Mouse (Mus musculus) cerebellum, adult 9-11 months (tissue): ENCODE results near the gene Mamld1.
A peak's percentile ranks its signal among the peaks of the same experiment; 100 is the strongest.
"Not testable (repeated sequence)": the region's sequence is repeated elsewhere in the genome, so short reads cannot be mapped to it uniquely, and the experiment has no call there.

Source experiments
- DNase-seq: peaks from one replicate; pipeline ENCODE4 v3.0.0; 2022

Gene Mamld1

GRCm38 (mm10) chrX:71049864-71050576 is at the start of gene Mamld1:
Gene Mamld1, plus strand, starts transcription at chrX:71050256.
- DNase-seq = peak; percentile 88

GRCm38 (mm10) chrX:71024718-71025117 is 25.3 kb upstream of the Mamld1 start:
- DNase-seq = peak; percentile 50

GRCm38 (mm10) chrX:71028007-71028406 is 22.0 kb upstream of the Mamld1 start:
- no peak for DNase-seq

- not testable (repeated sequence) for DNase-seq
These were observed 21.1 kb upstream of the Mamld1 start for GRCm38 (mm10) chrX:71028976-71029375.

GRCm38 (mm10) chrX:71050677-71051311 is 738 bp downstream of the Mamld1 start:
- DNase-seq = peak; percentile 62

DNA sequence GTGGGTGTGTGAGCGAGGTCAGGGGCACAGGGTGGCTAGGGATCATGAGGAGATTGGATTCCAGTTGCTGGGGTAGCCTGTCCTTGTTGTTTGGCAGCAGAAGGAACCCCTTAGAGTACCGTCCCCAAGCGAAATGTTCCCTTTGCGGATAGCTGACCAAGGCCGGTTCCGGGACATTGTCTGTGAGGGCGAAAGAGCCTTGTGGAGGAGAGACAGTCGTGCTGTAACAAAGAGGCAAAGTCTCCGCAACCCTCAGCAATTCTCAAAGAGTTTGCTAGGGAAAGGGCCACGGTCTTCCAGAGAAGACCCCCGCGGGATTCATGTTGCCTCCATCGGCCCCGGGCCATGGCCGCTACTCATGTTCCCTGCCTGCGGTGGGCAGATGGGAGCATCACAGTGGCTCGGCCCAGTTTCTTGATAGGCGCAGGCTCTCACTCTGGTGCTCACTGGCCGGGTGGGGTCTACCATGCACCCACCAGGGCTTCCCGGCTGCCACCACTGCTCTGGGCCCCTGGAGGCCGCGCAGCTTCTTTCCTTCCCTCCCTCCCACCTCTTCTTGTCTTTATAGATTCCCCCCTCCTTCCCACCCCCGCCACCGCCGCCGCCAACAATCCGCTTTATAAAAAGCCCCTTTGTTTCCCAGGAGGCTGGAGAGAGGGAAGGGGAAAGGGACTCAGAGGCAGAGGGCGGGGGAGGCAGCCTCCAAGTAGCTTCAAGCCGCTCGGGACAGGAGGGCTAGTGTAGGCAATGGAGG is 1.5 kb downstream of the Mamld1 start:
- DNase-seq = peak; percentile 55

GRCm38 (mm10) chrX:71052115-71052478 is 2.0 kb downstream of the Mamld1 start:
- peak; percentile 87 for DNase-seq

- peak; percentile 50 for DNase-seq
These were observed 2.6 kb downstream of the Mamld1 start for GRCm38 (mm10) chrX:71052481-71053216.

DNA sequence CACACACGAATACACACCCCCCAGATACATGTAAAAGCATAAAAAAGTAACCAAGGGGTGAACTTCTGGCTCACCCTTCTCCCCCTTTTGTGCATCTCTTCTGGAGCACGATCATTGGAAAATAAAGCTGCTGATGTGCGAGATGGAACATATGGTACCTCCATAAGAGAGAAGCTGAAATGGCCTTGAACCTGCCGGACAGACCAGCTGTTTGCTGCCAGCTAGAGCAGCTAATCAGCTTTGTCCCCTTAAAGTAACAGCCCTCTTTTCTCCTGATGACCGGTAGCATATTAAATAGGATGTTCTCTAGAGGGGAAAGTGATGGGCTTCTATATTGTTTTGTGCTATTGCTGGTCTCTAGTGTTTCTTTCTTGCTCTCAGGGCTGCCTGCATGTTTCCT is 3.2 kb downstream of the Mamld1 start:
- DNase-seq = peak; percentile 21

GRCm38 (mm10) chrX:71056968-71057367 is 6.9 kb downstream of the Mamld1 start:
- no peak for DNase-seq

- peak; percentile 77 for DNase-seq
These were observed 35.2 kb downstream of the Mamld1 start for GRCm38 (mm10) chrX:71085092-71085807.

GRCm38 (mm10) chrX:71087370-71088079 is 37.5 kb downstream of the Mamld1 start:
- no peak for DNase-seq

DNA sequence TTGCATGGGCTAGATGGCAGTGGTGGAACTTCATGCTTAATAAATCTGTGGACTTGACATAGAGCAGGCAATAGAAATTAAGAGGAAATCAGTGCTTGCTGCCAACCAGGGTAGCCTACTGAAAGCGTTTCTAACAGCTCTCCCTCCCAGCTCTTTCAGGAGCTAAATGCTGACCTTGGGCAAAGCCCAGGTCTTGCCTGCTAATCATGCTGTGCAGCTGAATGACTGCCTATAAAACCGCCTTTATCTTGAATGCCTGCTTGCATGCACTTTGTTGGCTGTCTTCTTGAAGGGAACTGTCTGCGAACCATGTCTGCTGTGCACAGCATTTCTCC is 38.0 kb downstream of the Mamld1 start:
- DNase-seq = peak; percentile 32

- no peak for DNase-seq
These were observed 55.8 kb downstream of the Mamld1 start for GRCm38 (mm10) chrX:71105820-71106219.

DNA sequence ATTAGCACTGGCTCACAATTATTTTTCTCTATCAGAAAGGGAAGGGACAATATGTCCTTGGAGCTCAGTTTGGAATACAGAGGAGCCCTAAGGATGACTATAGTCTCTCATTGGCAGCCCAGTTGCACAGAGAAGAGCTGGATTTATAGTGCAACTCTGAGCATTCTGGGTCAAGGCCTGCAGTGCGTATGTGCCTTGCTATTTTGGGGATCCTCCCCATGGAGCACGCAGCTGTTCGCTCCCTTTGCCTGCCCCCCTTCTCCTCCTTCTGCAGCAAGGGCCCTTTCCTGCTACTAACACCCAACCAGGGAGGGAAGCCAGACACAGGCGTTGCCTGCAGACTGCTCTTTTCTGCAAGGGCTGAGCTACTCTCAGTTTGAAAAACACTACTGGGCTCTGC is 56.3 kb downstream of the Mamld1 start:
- peak; percentile 93 for DNase-seq

- DNase-seq = no peak
These were observed 58.1 kb downstream of the Mamld1 start for GRCm38 (mm10) chrX:71108056-71108735.

GRCm38 (mm10) chrX:71110333-71110732 is 60.3 kb downstream of the Mamld1 start:
- DNase-seq = no peak

- DNase-seq = peak; percentile 76
These were observed 72.6 kb downstream of the Mamld1 start for GRCm38 (mm10) chrX:71122359-71123293.

DNA sequence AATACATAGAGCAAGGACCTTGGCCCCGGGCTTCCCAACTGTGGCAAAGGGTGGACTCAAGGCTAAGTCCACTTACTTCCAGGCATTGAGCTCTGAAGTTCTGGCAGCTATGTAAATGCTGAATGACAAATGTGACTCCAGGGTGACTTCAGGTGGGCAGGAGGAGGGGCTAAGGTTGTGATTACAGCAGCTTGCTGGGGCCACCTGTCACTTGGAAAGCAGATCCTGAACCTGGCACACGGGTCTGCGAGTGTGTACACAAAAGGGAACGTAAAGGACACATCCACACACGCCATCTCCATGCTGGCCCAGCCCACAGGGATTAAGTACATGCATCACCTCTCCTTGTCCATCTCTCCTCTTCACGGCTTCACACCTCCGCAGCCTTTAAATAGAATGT is 75.0 kb downstream of the Mamld1 start:
- DNase-seq = peak; percentile 75

DNA sequence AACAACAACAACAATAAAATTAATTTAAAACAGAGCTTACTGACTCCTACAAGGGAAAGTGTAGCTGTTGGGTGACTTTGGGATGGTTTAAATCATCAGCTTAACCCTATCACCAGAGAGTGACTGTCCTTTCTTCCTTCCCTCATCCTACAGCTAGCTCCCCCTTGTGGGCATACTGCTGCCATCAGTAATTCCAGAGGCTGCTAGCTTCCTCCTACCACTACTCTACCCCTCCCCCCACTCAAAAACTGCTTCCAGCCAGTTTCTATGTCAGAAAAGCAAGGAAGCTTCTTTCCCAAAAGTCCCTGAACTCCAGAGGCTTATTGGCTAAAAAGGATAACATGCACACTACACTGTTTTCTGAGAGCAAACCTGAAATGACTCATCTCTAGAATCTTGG is 81.4 kb downstream of the Mamld1 start:
- DNase-seq = no peak
